In the genomic region with DNA sequence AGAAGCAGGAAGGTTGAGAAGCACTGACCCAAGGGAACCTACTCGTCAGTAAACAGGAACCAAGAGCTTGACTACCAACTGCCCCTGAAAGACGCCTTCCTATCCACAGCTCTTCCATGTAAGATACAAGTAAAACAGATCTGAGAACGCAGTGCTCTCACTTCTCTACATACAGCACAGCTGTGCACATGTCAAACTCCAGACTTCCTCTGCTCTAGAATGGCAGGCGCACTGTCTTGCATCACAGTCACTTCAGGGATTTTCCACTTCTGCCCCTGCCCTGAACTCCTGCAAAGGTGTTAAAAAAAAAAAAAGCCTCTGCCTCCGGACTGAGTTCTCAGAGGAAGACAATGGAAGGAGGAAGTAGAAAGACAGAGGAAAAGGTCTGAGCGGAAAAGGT, we compare ENCODE assay signal across 16 mouse cellular contexts.
DNase-seq lines count a peak whose midpoint lies in the region; ATAC-seq lines count a peak whose summit lies in the region.
"Had no signal": no experiment of that assay in that cellular context is flagged by ENCODE, and none has a peak within 500 bp of the region (broad histone marks: within the 10 kb centered on the region; RNA-seq: fewer than 3 reads in every experiment).

No protein-coding gene starts in this region.

- whole genome bisulfite sequencing in kidney, embryonic 16.5 days: 63% methylated on average over 6 of the region's 6 CpGs

- no peak overlapping the region for H3K9ac ChIP-seq in kidney, embryonic 16.5 days (replicated peaks; ENCODE audit: low read length)
- H3K9ac ChIP-seq: limb, embryonic 13.5 days; neural tube, embryonic 15.5 days had no signal

- H3K4me3 ChIP-seq in kidney, embryonic 16.5 days (ENCODE audit: low read length): no peak overlapping the region
- H3K4me3 ChIP-seq: heart, adult 2 months; limb, embryonic 13.5 days; neural tube, embryonic 15.5 days had no signal

- peak; percentile 10 for DNase-seq in adrenal gland, adult 2 months
- no peak for DNase-seq in adrenal gland, postnatal 36 days
- no peak for DNase-seq in kidney, postnatal 36 days
- no peak for DNase-seq in ovary, adult 18-20 months (ENCODE audit: low spot score)
- DNase-seq: cerebellum, postnatal 36 days; layer of hippocampus, postnatal 36 days; midbrain, embryonic 14.5 days; right cerebral cortex, postnatal 4 days had no signal

- ATAC-seq in kidney, embryonic 16.5 days (ENCODE audit: low FRiP score, low TSS enrichment): peak; percentile 27; the same call in 1 of the 2 replicates
- peak; percentile 81 for ATAC-seq in common myeloid progenitor, adult 5-6 weeks (replicated peaks; ENCODE audit: low read depth, poor library complexity, severe bottlenecking)
- ATAC-seq in megakaryocyte, adult 5-6 weeks (ENCODE audit: poor library complexity, severe bottlenecking): peak; percentile 94
- ATAC-seq in inflammation-experienced regulatory T-cells, adult 6 months: no peak

- H3K4me2 ChIP-seq in kidney, embryonic 16.5 days (replicated peaks; ENCODE audit: low read depth, low read length): no peak overlapping the region
- H3K4me2 ChIP-seq: limb, embryonic 13.5 days; neural tube, embryonic 15.5 days had no signal

- H3K4me1 ChIP-seq in kidney, embryonic 16.5 days (ENCODE audit: insufficient read depth, low read length): 0 out of 2 replicates have a peak, but pooled peaks cover 4% of the 10 kb centered on the region

- peak overlapping the region; percentile 31 for H3K27ac ChIP-seq in kidney, embryonic 16.5 days (ENCODE audit: low read length)
- H3K27ac ChIP-seq: heart, adult 2 months; limb, embryonic 13.5 days; neural tube, embryonic 15.5 days had no signal

- H3K27me3 ChIP-seq in kidney, embryonic 16.5 days (ENCODE audit: insufficient read depth, low read length): no peaks in the 10 kb centered on the region
- H3K27me3 ChIP-seq: limb, embryonic 13.5 days; neural tube, embryonic 15.5 days had no signal

- H3K36me3 ChIP-seq in kidney, embryonic 16.5 days (ENCODE audit: insufficient read depth, low read length): 0 out of 2 replicates have a peak, but pooled peaks cover 5% of the 10 kb centered on the region
- H3K36me3 ChIP-seq: neural tube, embryonic 15.5 days had no signal

- H3K9me3 ChIP-seq in kidney, embryonic 16.5 days (ENCODE audit: low read length): no peaks in the 10 kb centered on the region
- H3K9me3 ChIP-seq: G1E; limb, embryonic 13.5 days; neural tube, embryonic 15.5 days had no signal
